Mouse (Mus musculus): Measurements from ENCODE around the gene 1700020N01Rik.

1700020N01Rik gene

DNA sequence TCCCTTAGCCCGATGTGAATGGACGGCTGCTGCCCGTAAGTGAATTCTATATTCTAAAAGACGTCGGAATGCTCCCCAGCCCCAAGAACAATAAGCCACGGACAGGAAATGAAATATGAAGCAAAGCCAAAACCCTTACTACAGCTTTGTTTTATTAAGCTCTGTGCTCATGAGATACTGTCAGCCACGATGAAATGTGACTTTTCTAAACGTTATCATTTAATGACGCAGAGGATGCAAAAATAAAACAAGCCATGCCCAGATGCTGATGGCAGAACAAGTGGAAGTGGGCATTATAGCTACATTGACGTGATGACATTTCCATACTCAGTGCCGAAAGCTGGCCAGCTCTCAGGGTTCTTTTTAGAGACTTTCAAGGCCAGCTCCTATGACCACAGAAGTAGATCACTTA is 76.8 kb downstream of the 1700020N01Rik start:
- no peak for DNase-seq (ENCODE audit: low read depth, low spot score)

DNA sequence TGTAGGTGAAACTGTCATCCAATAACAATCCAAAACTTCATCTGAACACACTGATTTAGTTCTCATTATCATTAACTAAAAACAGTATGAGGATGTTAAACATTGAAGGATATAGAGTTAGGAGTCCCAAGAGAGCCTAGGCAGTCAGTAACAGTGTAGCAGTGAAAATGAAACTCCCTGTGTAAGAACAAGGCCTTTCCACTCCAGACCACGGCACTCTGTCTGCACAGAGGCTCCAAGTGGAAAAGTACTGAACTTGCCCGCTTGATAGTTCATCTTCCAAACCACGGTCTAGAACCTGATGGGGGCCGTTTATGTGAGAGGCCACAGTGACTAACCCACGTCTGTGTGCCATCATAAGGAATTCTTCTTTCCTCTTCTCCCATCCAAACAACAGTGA is 77.2 kb downstream of the 1700020N01Rik start:
- no peak for DNase-seq (ENCODE audit: low read depth, low spot score)

Measured in WW6 (cell line).